Mouse (Mus musculus): Measurements from ENCODE around the gene Akap9. TPM values are rescaled to one million over a fixed set of nuclear protein-coding genes. Genes with fewer than 3 reads are reported as not detected.
A peak's percentile ranks its signal among the peaks of the same experiment; 100 is the strongest.

Akap9 gene
- polyA plus RNA-seq, 1 experiment from 2014 or later = 40.8 TPM

- H3K9me3 ChIP-seq (ENCODE audit: low read length) = no peaks in the 10 kb centered on the region
- peaks cover 3% of the 10 kb centered on the region; the same call in 1 of the 2 replicates for H3K4me1 ChIP-seq (ENCODE audit: insufficient read depth)
- no peak for DNase-seq
- H3K27me3 ChIP-seq (ENCODE audit: insufficient read depth, low read length) = no peaks in the 10 kb centered on the region
- no peak for TF ChIP-seq EP300 (IDR thresholded peaks at IDR 0.05; ENCODE audit: low read depth)
- TF ChIP-seq CTCF (IDR thresholded peaks at IDR 0.05; ENCODE audit: low read depth) = no peak
- no peak overlapping the region for H3K4me3 ChIP-seq (ENCODE audit: low read depth, low read length)
- WGBS (ENCODE audit: insufficient replicate concordance) = 77% methylated on average over 2 of the region's 2 CpGs
- ATAC-seq = no peak
- H3K4me2 ChIP-seq (ENCODE audit: low read depth, low read length) = no peak overlapping the region
- no peak overlapping the region for H3K9ac ChIP-seq (replicated peaks)
- no peak overlapping the region for H3K27ac ChIP-seq (ENCODE audit: low read depth)
- H3K36me3 ChIP-seq (replicated peaks; ENCODE audit: insufficient read depth, low read length) = no peaks in the 10 kb centered on the region
Measured at GRCm38 (mm10) chr5:3922350-3922749, 5.5 kb upstream of the Akap9 start.

DNA sequence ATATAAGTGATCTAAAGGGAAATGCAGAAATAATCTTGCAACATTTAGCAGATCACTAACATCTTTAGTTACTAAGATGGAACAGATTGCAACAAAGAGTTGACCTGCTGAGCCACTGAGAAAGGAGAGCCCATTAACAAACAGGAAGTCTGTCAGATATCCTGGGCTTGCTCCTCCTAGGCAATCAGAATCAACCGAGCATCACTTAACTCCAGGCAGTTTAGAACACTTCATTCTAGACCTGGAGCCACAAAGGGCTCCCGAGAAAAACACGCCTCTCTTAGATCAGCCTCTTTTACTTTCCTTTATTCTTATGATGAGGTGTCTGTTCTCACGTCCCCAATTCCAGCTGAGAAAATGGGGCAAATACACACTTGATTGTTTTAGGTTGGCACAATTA lies 1.2 kb upstream of the Akap9 start:
- WGBS (ENCODE audit: insufficient replicate concordance) = 56% methylated on average over 4 of the region's 4 CpGs
- Histone ChIP-seq H3K27ac (ENCODE audit: low read depth) (no peak overlapping the region), H3K4me1 (ENCODE audit: insufficient read depth) (peaks cover 18% of the 10 kb centered on the region), H3K27me3 (ENCODE audit: insufficient read depth, low read length) (no peaks in the 10 kb centered on the region), H3K36me3 (replicated peaks; ENCODE audit: insufficient read depth, low read length) (no peaks in the 10 kb centered on the region), H3K9me3 (ENCODE audit: low read length) (no peaks in the 10 kb centered on the region), H3K4me3 (ENCODE audit: low read depth, low read length) (no peak overlapping the region), H3K9ac (replicated peaks) (no peak overlapping the region), H3K4me2 (ENCODE audit: low read depth, low read length) (no peak overlapping the region)
- no peak for TF ChIP-seq CTCF (IDR thresholded peaks at IDR 0.05; ENCODE audit: low read depth)
- no peak for TF ChIP-seq EP300 (IDR thresholded peaks at IDR 0.05; ENCODE audit: low read depth)
- ATAC-seq (no peak), DNase-seq (no peak)

DNA sequence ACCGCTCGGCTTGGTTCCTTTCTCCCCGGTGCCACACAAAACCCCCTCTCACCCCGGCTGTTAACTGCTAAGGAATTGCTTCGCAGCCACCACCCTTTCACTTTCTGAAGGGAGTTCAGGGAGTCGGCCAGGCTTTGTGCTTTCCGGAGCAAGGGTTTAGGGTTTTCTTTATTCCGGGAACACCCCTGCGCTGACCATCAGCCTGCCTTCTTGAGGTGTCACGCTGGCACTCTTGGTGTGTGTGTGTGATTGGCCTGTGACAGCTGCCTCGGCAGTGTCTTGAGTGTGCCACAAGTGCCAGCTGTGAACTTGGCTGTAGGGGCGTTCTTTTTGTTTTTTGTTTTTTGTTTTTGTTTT lies 814 bp downstream of the Akap9 start:
- TF ChIP-seq CTCF (IDR thresholded peaks at IDR 0.05; ENCODE audit: low read depth) (no peak), EP300 (IDR thresholded peaks at IDR 0.05; ENCODE audit: low read depth) (no peak)
- Histone ChIP-seq H3K4me2 (ENCODE audit: low read depth, low read length) (peak overlapping the region; percentile 90), H3K27ac (ENCODE audit: low read depth) (peak overlapping the region; percentile 92), H3K4me1 (ENCODE audit: insufficient read depth) (peaks cover 18% of the 10 kb centered on the region), H3K9ac (replicated peaks) (peak overlapping the region; percentile 90), H3K27me3 (ENCODE audit: insufficient read depth, low read length) (no peaks in the 10 kb centered on the region), H3K36me3 (replicated peaks; ENCODE audit: insufficient read depth, low read length) (no peaks in the 10 kb centered on the region), H3K9me3 (ENCODE audit: low read length) (no peaks in the 10 kb centered on the region), H3K4me3 (ENCODE audit: low read depth, low read length) (peak overlapping the region; percentile 86)
- 0% methylated on average over 12 of the region's 12 CpGs for WGBS (ENCODE audit: insufficient replicate concordance)
- DNase-seq (peak; percentile 45), ATAC-seq (peak; percentile 33)

DNA sequence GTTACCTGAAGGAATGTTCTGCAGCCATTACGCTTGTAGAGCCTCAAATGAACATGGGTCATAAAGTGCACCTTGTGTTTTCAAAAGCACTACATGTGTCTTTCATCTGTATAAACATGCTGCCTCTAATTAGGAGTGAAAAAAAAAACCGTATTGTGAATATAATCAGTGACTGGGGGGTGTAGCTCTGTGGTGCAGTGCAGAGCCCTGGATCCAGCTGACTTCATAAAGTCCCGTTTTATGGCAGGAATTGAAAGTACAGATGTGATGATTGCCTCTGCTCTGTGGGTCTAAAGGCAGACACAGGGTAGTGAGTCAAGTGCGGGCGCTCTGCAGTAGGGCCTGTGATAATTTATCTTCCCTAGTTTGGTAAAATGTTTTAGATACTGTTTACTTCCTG lies 2.9 kb downstream of the Akap9 start:
- H3K36me3 ChIP-seq (replicated peaks; ENCODE audit: insufficient read depth, low read length) = no peaks in the 10 kb centered on the region
- H3K9me3 ChIP-seq (ENCODE audit: low read length) = no peaks in the 10 kb centered on the region
- TF ChIP-seq CTCF (IDR thresholded peaks at IDR 0.05; ENCODE audit: low read depth) (no peak), EP300 (IDR thresholded peaks at IDR 0.05; ENCODE audit: low read depth) (no peak)
- ATAC-seq (no peak), DNase-seq (no peak)
- no peaks in the 10 kb centered on the region for H3K27me3 ChIP-seq (ENCODE audit: insufficient read depth, low read length)
- no peak overlapping the region for H3K4me3 ChIP-seq (ENCODE audit: low read depth, low read length)
- WGBS (ENCODE audit: insufficient replicate concordance) = 73% methylated on average over 5 of the region's 5 CpGs
- peaks cover 21% of the 10 kb centered on the region for H3K4me1 ChIP-seq (ENCODE audit: insufficient read depth)
- no peak overlapping the region for H3K4me2 ChIP-seq (ENCODE audit: low read depth, low read length)
- no peak overlapping the region for H3K9ac ChIP-seq (replicated peaks)
- no peak overlapping the region for H3K27ac ChIP-seq (ENCODE audit: low read depth)

DNA sequence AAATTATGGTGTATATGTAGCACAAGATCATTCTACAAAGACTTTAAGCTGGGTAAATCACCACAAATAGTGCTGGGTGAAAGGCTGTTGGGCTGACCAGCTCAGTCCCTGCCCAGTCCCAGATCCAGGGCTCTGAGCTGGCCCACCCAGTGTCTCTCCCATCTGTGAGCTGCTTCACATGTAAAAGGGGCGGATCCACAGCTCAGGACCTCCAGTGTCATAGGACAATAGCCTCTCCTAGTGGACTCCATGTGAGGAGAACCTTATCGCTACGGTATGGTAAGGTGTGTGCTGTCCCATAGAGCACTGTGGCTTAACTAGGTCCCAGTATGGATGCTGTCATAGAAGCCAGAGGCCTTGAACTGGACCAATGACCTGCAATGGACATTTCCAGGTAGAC lies 3.8 kb downstream of the Akap9 start:
- no peaks in the 10 kb centered on the region for H3K9me3 ChIP-seq (ENCODE audit: low read length)
- H3K4me2 ChIP-seq (ENCODE audit: low read depth, low read length) = no peak overlapping the region
- no peaks in the 10 kb centered on the region for H3K36me3 ChIP-seq (replicated peaks; ENCODE audit: insufficient read depth, low read length)
- no peak overlapping the region for H3K4me3 ChIP-seq (ENCODE audit: low read depth, low read length)
- H3K27me3 ChIP-seq (ENCODE audit: insufficient read depth, low read length) = no peaks in the 10 kb centered on the region
- H3K27ac ChIP-seq (ENCODE audit: low read depth) = peak overlapping the region; percentile 44; the same call in 1 of the 2 replicates
- ATAC-seq (peak; percentile 57), DNase-seq (no peak)
- TF ChIP-seq CTCF (IDR thresholded peaks at IDR 0.05; ENCODE audit: low read depth) = 0 out of 2 replicates have a peak, but pooled peaks have one; percentile 7
- TF ChIP-seq EP300 (IDR thresholded peaks at IDR 0.05; ENCODE audit: low read depth) = no peak
- peaks cover 24% of the 10 kb centered on the region for H3K4me1 ChIP-seq (ENCODE audit: insufficient read depth)
- H3K9ac ChIP-seq (replicated peaks) = no peak overlapping the region
- WGBS (ENCODE audit: insufficient replicate concordance) = 77% methylated on average over 3 of the region's 3 CpGs

DNA sequence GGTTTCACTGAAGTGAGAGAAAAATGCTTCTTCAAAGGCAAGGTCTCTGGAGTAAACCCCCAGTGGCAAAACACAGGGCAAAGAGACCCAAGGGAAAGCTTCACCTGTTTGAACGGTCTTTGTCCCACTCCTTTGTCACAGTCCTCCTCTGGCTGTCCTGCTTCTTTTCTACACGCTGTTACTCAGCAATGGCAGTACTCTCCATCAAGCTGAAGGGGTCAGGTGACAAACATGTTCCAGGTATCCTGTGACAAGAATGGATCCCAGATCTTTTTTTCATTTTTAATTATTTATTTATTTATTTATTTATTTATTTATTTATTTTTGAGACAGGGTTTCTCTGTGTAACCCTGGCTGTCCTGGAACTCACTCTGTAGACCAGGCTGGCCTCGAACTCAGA lies 5.7 kb downstream of the Akap9 start:
- TF ChIP-seq CTCF (IDR thresholded peaks at IDR 0.05; ENCODE audit: low read depth) (no peak), EP300 (IDR thresholded peaks at IDR 0.05; ENCODE audit: low read depth) (no peak)
- DNase-seq (no peak), ATAC-seq (no peak)
- H3K4me1 ChIP-seq (ENCODE audit: insufficient read depth) = peaks cover 30% of the 10 kb centered on the region
- 86% methylated on average over 3 of the region's 3 CpGs for WGBS (ENCODE audit: insufficient replicate concordance)
- no peak overlapping the region for H3K27ac ChIP-seq (ENCODE audit: low read depth)
- H3K27me3 ChIP-seq (ENCODE audit: insufficient read depth, low read length) = no peaks in the 10 kb centered on the region
- H3K9me3 ChIP-seq (ENCODE audit: low read length) = no peaks in the 10 kb centered on the region
- no peak overlapping the region for H3K9ac ChIP-seq (replicated peaks)
- no peaks in the 10 kb centered on the region for H3K36me3 ChIP-seq (replicated peaks; ENCODE audit: insufficient read depth, low read length)
- no peak overlapping the region for H3K4me2 ChIP-seq (ENCODE audit: low read depth, low read length)
- no peak overlapping the region for H3K4me3 ChIP-seq (ENCODE audit: low read depth, low read length)

DNA sequence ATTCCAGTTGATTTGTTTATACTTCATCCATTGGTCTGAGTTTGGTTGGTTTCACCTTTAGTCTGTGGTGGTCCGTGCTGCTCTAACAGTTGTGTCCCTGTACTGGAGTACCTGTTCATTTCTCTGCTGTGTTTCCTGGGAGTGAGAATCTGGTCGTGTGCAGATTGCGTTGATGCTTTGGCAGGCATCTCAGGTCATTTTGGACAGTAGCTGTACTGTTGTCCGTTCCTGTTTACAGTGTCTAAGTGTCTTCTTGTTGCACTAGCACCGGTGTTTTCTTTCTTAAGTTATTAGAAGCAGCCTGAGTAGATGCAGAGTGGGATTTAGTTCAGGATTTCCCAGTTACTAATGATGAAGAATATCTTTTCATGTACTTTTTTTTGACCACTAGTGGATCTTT lies 7.4 kb downstream of the Akap9 start:
- Histone ChIP-seq H3K4me1 (ENCODE audit: insufficient read depth) (peaks cover 29% of the 10 kb centered on the region), H3K27ac (ENCODE audit: low read depth) (peak overlapping the region; percentile 44), H3K27me3 (ENCODE audit: insufficient read depth, low read length) (no peaks in the 10 kb centered on the region), H3K4me3 (ENCODE audit: low read depth, low read length) (no peak overlapping the region), H3K4me2 (ENCODE audit: low read depth, low read length) (no peak overlapping the region), H3K36me3 (replicated peaks; ENCODE audit: insufficient read depth, low read length) (no peaks in the 10 kb centered on the region), H3K9ac (replicated peaks) (no peak overlapping the region), H3K9me3 (ENCODE audit: low read length) (peaks cover 2% of the 10 kb centered on the region; the same call in 1 of the 2 replicates)
- no peak for TF ChIP-seq EP300 (IDR thresholded peaks at IDR 0.05; ENCODE audit: low read depth)
- TF ChIP-seq CTCF (IDR thresholded peaks at IDR 0.05; ENCODE audit: low read depth) = no peak
- DNase-seq = no peak
- 78% methylated on average over 5 of the region's 5 CpGs for WGBS (ENCODE audit: insufficient replicate concordance)
- no peak for ATAC-seq

All from liver, postnatal 0 days (tissue).